11 mouse cellular contexts compared by ENCODE assay signal in the genomic region with DNA sequence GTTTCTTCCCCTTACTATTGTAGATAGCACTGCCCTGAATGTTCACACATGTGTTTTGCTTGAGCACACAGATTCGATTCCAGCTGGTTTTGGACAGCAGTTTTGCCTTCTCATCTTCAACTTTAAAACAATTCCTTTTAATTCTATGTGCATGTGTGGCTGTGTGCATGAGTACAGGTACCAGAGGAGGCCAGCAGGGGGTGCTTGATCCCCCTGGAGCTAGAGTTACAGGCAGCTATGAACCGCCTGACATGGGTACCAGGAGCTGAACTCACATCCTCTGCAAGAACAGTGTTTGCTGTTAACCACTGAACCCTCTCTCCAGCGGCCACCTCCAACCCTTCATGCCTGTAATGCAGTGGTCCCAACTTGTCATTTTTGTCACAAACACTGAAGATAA. TPM values are rescaled to one million over a fixed set of nuclear protein-coding genes. Genes with fewer than 3 reads are reported as not detected.
A peak's percentile ranks its signal among the peaks of the same experiment; 100 is the strongest.
DNase-seq lines count a peak whose midpoint lies in the region; ATAC-seq and TF ChIP-seq lines count a peak whose summit lies in the region.
"Had no signal": no experiment of that assay in that cellular context is flagged by ENCODE, and none has a peak within 500 bp of the region (broad histone marks: within the 10 kb centered on the region; RNA-seq: fewer than 3 reads in every experiment).

No protein-coding gene starts in this region.

- in situ Hi-C loops in ES-E14 (cut with MboI; ENCODE audit: low sequenced_read_pairs in 2 of 2, unreplicated experiment in 2 of 2), result no loop called here

- no peak for ATAC-seq in liver, postnatal 0 days
- no peak for ATAC-seq in forebrain, embryonic 14.5 days
- ATAC-seq in hindbrain, embryonic 14.5 days (ENCODE audit: low FRiP score), result no peak

- H3K4me1 ChIP-seq in lung, adult 2 months (ENCODE audit: control insufficient read depth, insufficient read depth, low read length), result peaks cover 4% of the 10 kb centered on the region; the same call in 1 of the 2 replicates
- peaks cover 2 to 4% of the 10 kb centered on the region in 2 experiments; a peak in 1 of 4 replicates for H3K4me1 ChIP-seq in ES-E14 (ENCODE audit: control insufficient read depth in 2 of 2, insufficient read depth in 2 of 2, low read length in 2 of 2, poor library complexity in 1 of 2)
- peaks cover 17% of the 10 kb centered on the region for H3K4me1 ChIP-seq in liver, postnatal 0 days (ENCODE audit: insufficient read depth)
- peaks cover 9% of the 10 kb centered on the region for H3K4me1 ChIP-seq in forebrain, embryonic 14.5 days (ENCODE audit: control insufficient read depth, insufficient read depth, low read length)
- H3K4me1 ChIP-seq in hindbrain, embryonic 14.5 days (replicated peaks; ENCODE audit: control insufficient read depth, insufficient read depth, low read length), result peaks cover 20% of the 10 kb centered on the region

- WGBS in lung, adult 2 months, result 94% methylated on average over 3 of the region's 3 CpGs
- WGBS in liver, postnatal 0 days (ENCODE audit: insufficient replicate concordance), result 92% methylated on average over 3 of the region's 3 CpGs
- WGBS in forebrain, embryonic 14.5 days, result 93% methylated on average over 3 of the region's 3 CpGs
- WGBS in hindbrain, embryonic 14.5 days, result over 99% methylated on average over 3 of the region's 3 CpGs

- H3K9ac ChIP-seq in ES-E14 (ENCODE audit: insufficient read depth, low read depth, low read length, poor library complexity, severe bottlenecking), result no peak overlapping the region
- no peak overlapping the region for H3K9ac ChIP-seq in liver, postnatal 0 days (replicated peaks)
- H3K9ac ChIP-seq in forebrain, embryonic 14.5 days (ENCODE audit: low read length), result no peak overlapping the region
- H3K9ac ChIP-seq in hindbrain, embryonic 14.5 days, result no peak overlapping the region

- peaks cover 46% of the 10 kb centered on the region for H3K36me3 ChIP-seq in ES-E14 (ENCODE audit: control insufficient read depth, insufficient read depth, low read length, poor library complexity, severe bottlenecking)
- H3K36me3 ChIP-seq in liver, postnatal 0 days (replicated peaks; ENCODE audit: insufficient read depth, low read length), result peaks cover 57% of the 10 kb centered on the region
- H3K36me3 ChIP-seq in forebrain, embryonic 14.5 days (ENCODE audit: control insufficient read depth, insufficient read depth, low read length), result peaks cover 64% of the 10 kb centered on the region
- H3K36me3 ChIP-seq in hindbrain, embryonic 14.5 days (replicated peaks; ENCODE audit: control insufficient read depth, insufficient read depth), result peaks cover 65% of the 10 kb centered on the region

- DNase-seq in cerebellum, postnatal 10 days, result peak; percentile 34 to 39
- DNase-seq in cerebellum, postnatal 36 days, result no peak
- no peak for DNase-seq in lung, adult 2 months
- no peak for DNase-seq in lung, postnatal 10 days
- peak; percentile 59 for DNase-seq in ES-E14 (ENCODE audit: low read depth, low spot score)
- no peak for DNase-seq in liver, postnatal 0 days
- no peak for DNase-seq in forebrain, embryonic 14.5 days (ENCODE audit: low spot score)
- DNase-seq in hindbrain, embryonic 14.5 days (ENCODE audit: low spot score), result no peak

- 0 out of 2 replicates have a peak, but pooled peaks have one; percentile 17 for TF ChIP-seq CTCF in lung, adult 2 months (IDR thresholded peaks at IDR 0.05; ENCODE audit: insufficient read depth, low read length)
- peak; percentile 55 for TF ChIP-seq CTCF in liver, postnatal 0 days (IDR thresholded peaks at IDR 0.05; ENCODE audit: low read depth)

- H3K4me2 ChIP-seq in liver, postnatal 0 days (ENCODE audit: low read depth, low read length), result no peak overlapping the region
- no peak overlapping the region for H3K4me2 ChIP-seq in forebrain, embryonic 14.5 days (ENCODE audit: low read length)
- H3K4me2 ChIP-seq in hindbrain, embryonic 14.5 days (replicated peaks), result no peak overlapping the region

- no peak overlapping the region for H3K27ac ChIP-seq in ES-E14 (ENCODE audit: insufficient read depth, low read depth, low read length, poor library complexity, severe bottlenecking)
- no peak overlapping the region for H3K27ac ChIP-seq in liver, postnatal 0 days (ENCODE audit: low read depth)
- no peak overlapping the region for H3K27ac ChIP-seq in forebrain, embryonic 14.5 days (ENCODE audit: low read depth, low read length)
- H3K27ac ChIP-seq in hindbrain, embryonic 14.5 days, result no peak overlapping the region

- H3K4me3 ChIP-seq in lung, adult 2 months (replicated peaks; ENCODE audit: extremely low read depth, low read depth, low read length), result no peak overlapping the region
- no peak overlapping the region for H3K4me3 ChIP-seq in ES-E14 (ENCODE audit: insufficient read depth in 1 of 2, low read depth in 1 of 2, low read length in 2 of 2, poor library complexity in 1 of 2, severe bottlenecking in 1 of 2)
- no peak overlapping the region for H3K4me3 ChIP-seq in liver, postnatal 0 days (ENCODE audit: low read depth, low read length)
- H3K4me3 ChIP-seq in forebrain, embryonic 14.5 days (ENCODE audit: low read depth, low read length), result no peak overlapping the region
- no peak overlapping the region for H3K4me3 ChIP-seq in hindbrain, embryonic 14.5 days (replicated peaks; ENCODE audit: low read length)

- no peaks in the 10 kb centered on the region for H3K27me3 ChIP-seq in liver, postnatal 0 days (ENCODE audit: insufficient read depth, low read length)
- H3K27me3 ChIP-seq in forebrain, embryonic 14.5 days (replicated peaks; ENCODE audit: control insufficient read depth, insufficient read depth, low read length), result no peaks in the 10 kb centered on the region
- no peaks in the 10 kb centered on the region for H3K27me3 ChIP-seq in hindbrain, embryonic 14.5 days (ENCODE audit: control insufficient read depth, insufficient read depth, low read length)

- no peak for TF ChIP-seq EP300 in liver, postnatal 0 days (IDR thresholded peaks at IDR 0.05; ENCODE audit: low read depth)

- TF ChIP-seq POLR2A in lung, adult 2 months (IDR thresholded peaks at IDR 0.05; ENCODE audit: borderline replicate concordance, extremely low read depth, low read depth, low read length), result no peak

- H3K9me3 ChIP-seq in ES-E14 (ENCODE audit: control insufficient read depth, insufficient read depth, low read depth, low read length), result no peaks in the 10 kb centered on the region
- no peaks in the 10 kb centered on the region for H3K9me3 ChIP-seq in liver, postnatal 0 days (ENCODE audit: low read length)
- H3K9me3 ChIP-seq in forebrain, embryonic 14.5 days (replicated peaks; ENCODE audit: control insufficient read depth, low read length), result no peaks in the 10 kb centered on the region
- H3K9me3 ChIP-seq in hindbrain, embryonic 14.5 days (ENCODE audit: control insufficient read depth, low read length), result no peaks in the 10 kb centered on the region

TF ChIP-seq in ES-E14, 5 proteins besides CTCF, POLR2A, EP300 and RAD21:
- no peak for TF ChIP-seq HCFC1 (IDR thresholded peaks at IDR 0.05; ENCODE audit: borderline replicate concordance, insufficient read depth, low read length)
- no peak for TF ChIP-seq ZC3H11A (IDR thresholded peaks at IDR 0.05; ENCODE audit: borderline replicate concordance, low read depth, low read length)
- TF ChIP-seq ZNF384 (IDR thresholded peaks at IDR 0.05; ENCODE audit: low read depth, low read length), result no peak
- no peak for TF ChIP-seq MAFK (IDR thresholded peaks at IDR 0.05; ENCODE audit: insufficient read depth, low read depth, low read length)
- no peak for TF ChIP-seq CHD2 (IDR thresholded peaks at IDR 0.05; ENCODE audit: low read depth, low read length)

RNA-seq across cellular contexts. Expression of a gene that starts 3.2 kb away (rescaled TPM):
- 23.6 and 24.2 TPM in 2 replicates for polyA plus RNA-seq in lung, adult 2 months (2012; rRNA removed)
- total RNA-seq in ES-E14 (2012; rRNA removed), result 3.0 and 3.8 TPM in 2 replicates
- 0.86 TPM in 2 replicates for polyA plus RNA-seq in liver, postnatal 0 days (2015; fragmentation: Nextera tagmentation; extraction: Ambion mirVana)
- polyA plus RNA-seq in forebrain, embryonic 14.5 days (2014; fragmentation: Nextera tagmentation; extraction: Ambion mirVana), result 1.0 and 1.7 TPM in 2 replicates
- polyA plus RNA-seq in hindbrain, embryonic 14.5 days (2014; fragmentation: Nextera tagmentation; extraction: Ambion mirVana), result 1.2 and 1.9 TPM in 2 replicates

RNA-seq across cellular contexts. Expression of a gene that starts 3.9 kb away (rescaled TPM):
- polyA plus RNA-seq in lung, adult 2 months (2012; rRNA removed), result 30.3 and 34.0 TPM in 2 replicates
- 339 and 444 TPM in 2 replicates for total RNA-seq in ES-E14 (2012; rRNA removed)
- 69.4 and 69.7 TPM in 2 replicates for polyA plus RNA-seq in liver, postnatal 0 days (2015; fragmentation: Nextera tagmentation; extraction: Ambion mirVana)
- polyA plus RNA-seq in forebrain, embryonic 14.5 days (2014; fragmentation: Nextera tagmentation; extraction: Ambion mirVana), result 125 and 138 TPM in 2 replicates
- 146 and 147 TPM in 2 replicates for polyA plus RNA-seq in hindbrain, embryonic 14.5 days (2014; fragmentation: Nextera tagmentation; extraction: Ambion mirVana)

RNA-seq across cellular contexts. Expression of a gene that starts 50.7 kb away (rescaled TPM):
- 6.2 and 10.0 TPM in 2 replicates for polyA plus RNA-seq in lung, adult 2 months (2012; rRNA removed)
- total RNA-seq in ES-E14 (2012; rRNA removed), result 92.3 and 118 TPM in 2 replicates
- 12.5 and 12.9 TPM in 2 replicates for polyA plus RNA-seq in liver, postnatal 0 days (2015; fragmentation: Nextera tagmentation; extraction: Ambion mirVana)
- 54.7 and 61.9 TPM in 2 replicates for polyA plus RNA-seq in forebrain, embryonic 14.5 days (2014; fragmentation: Nextera tagmentation; extraction: Ambion mirVana)
- 55.3 and 63.6 TPM in 2 replicates for polyA plus RNA-seq in hindbrain, embryonic 14.5 days (2014; fragmentation: Nextera tagmentation; extraction: Ambion mirVana)

RNA-seq across cellular contexts. Expression of a gene that starts 54.8 kb away (rescaled TPM):
- not detected in 2 replicates for polyA plus RNA-seq in lung, adult 2 months (2012; rRNA removed)
- total RNA-seq in ES-E14 (2012; rRNA removed), result 0.09 TPM in 1 of 2 replicates, not detected in the other
- not detected in 2 replicates for polyA plus RNA-seq in liver, postnatal 0 days (2015; fragmentation: Nextera tagmentation; extraction: Ambion mirVana)
- not detected in 2 replicates for polyA plus RNA-seq in forebrain, embryonic 14.5 days (2014; fragmentation: Nextera tagmentation; extraction: Ambion mirVana)
- polyA plus RNA-seq in hindbrain, embryonic 14.5 days (2014; fragmentation: Nextera tagmentation; extraction: Ambion mirVana), result not detected in 2 replicates
- total RNA-seq: heart, postnatal 25 days; left cerebral cortex, postnatal 10 days; neutrophil, adult 5-6 weeks had no signal

Comparison
In these comparisons a context has a peak if more than half of its experiments do, and no peak if none do; other contexts are left out.
1. DNase-seq: peak in cerebellum, postnatal 10 days (2 of 2) and ES-E14 (single experiment); none in cerebellum, postnatal 36 days (0 of 2), lung, adult 2 months (single experiment), lung, postnatal 10 days (single experiment), liver, postnatal 0 days (single experiment), forebrain, embryonic 14.5 days (single experiment) and hindbrain, embryonic 14.5 days (single experiment).